Mouse (Mus musculus) adrenal gland, adult 2 months (tissue): ENCODE measurements at regions not wholly inside any gene's neighbourhood (a gene's known extent, or its start where the extent isn't known, plus 50 kb on each side); places are given as distances from the start of the nearest gene placed in this dataset.

Source experiments
- DNase-seq: peaks from one replicate; pipeline ENCODE4 v3.0.0; 2021

DNA sequence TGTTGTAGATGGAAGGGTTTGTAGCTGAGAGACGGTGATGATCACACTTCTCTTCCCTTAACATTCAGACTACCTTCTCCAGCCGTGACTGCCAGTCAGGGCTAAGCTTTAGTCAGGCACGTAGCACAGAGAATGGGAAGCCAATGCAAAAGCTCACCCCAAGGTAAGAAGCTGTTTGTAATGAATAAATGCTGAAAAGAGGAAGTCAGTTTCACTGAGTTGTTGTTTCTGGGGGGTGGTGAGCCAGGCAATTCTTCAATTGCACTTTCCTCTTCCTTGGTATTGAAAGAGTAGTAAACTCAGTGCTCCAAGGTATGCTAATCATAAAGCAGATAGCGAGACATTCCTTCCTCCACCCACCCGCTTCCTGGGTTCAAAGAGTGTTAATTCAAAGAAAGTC is 269.2 kb upstream of the Dab2 start:
- no peak for DNase-seq

DNA sequence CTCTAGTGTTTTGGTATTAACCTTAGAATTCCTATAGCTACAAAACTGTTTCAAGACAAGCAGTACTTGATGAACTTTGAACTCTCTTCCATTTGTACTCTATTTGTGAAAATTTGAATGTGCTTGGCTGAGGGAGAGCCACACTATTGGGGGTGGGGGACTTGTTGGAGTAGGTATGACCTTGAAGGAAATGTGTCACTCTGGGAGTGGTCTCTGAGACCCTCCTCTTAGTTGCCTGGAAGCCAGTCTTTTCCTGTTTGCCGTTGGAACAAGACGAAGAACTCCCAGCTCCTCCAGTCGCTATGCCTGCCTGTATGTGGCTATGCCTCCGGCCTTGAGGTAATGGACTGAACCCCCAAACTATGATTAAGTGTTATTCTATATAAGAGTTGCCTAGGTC is 265.4 kb upstream of the Dab2 start:
- DNase-seq: no peak

DNA sequence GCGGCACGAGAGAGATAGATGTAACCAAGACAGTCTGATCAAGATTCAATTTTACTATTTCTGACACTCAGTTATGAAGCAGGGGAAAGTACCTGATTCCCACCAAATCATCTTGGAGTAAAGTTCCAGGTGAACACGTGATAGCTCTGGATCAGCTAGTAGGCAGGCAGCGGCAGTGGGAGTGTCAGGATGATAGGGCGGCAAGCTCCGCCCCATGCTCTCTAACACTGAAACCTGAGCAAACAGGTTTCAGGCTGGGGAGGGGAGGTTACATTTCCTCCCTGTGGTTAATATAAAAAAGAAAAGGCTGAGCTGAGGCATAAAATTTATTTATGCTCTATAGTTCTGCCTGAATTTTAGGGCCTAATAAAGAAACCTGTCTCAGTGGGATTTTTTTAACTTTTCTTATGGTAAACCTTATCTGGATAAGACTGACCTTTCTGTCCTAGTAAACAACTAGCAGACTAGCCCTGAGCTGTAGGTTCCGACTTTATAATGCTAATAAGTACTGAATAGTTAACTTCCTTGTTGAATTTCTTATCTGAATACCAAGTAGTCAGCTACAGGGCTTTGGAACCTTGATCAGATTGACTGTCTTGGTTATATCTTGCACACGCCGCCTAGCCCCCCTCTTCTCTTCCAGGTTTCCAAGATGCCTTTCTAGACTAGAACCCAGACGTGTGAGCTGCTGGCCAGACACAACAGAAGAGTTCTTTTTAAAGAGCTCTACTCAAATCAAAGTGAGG is 254.9 kb upstream of the Dab2 start:
- no peak for DNase-seq

DNA sequence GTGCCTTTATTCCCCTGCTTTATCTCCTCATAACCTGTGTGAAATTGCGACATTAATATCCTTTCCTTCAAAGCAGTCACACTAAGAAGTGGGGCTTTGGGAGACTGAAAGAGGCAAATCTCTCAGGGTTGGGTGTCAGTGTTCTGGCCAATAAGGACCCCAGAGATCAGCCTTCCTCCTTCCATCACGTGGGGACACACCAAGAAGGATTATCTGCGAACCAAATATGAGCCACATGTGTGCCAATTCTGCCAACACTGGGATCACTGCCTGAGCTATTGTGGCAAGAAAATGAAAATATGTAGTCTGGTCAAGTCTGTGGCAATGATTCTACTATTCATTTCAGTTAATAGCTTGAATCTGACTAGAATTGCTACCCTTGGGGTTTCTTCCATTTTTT is 243.9 kb upstream of the Dab2 start:
- DNase-seq: no peak

DNA sequence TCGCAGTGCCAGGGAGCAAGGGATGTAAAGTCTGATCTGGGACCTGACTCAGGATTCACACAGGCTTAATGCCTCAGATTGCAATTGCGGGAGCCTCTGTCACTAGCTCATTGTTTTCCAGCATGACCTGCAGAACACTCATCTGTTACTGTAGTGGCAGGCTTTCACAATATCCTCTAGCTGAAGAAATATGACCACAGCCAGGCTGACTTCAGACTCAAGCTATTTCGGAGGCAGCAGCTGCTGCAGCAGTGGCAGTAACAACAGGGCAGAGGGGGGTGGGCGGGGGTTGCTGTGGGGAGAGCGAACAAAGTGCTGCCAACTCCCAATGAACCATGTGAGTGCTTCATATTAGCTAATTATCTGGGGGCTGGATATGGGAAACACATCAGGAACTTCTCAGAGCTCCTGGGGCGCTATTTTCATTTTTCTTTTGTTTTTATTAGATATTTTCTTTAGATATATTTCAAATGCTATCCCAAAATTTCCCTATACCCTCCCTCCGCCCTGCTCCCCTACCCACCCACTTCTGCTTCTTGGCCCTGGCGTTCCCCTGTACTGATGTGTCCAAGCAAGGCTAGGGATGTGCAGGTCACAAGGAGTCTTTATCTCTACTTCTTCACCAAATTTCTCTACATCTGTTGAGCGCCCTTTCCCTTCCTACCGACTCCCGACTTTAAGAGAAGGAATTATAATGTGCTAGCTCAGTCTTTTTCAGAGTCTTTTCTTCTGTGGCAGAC is 242.5 kb upstream of the Dab2 start:
- peak; percentile 12 for DNase-seq

DNA sequence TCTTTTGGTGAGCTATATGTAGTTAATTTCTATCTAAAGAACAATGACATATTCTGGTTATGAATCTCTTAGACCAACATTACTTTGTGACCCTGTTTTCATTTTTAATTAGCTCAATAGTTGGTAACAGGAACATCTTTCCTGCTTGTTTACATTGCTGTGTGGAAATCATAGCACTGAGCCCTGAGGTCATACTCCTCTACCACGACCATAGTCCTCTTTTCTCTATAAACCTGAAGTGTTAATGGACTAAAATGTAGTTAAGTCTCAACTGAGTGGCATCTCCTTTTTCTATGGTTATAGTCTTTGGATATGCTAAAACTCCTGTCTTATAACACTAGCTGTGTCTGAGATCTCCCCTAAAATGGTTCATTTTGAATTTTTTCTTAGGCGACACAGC is 240.2 kb upstream of the Dab2 start:
- no peak for DNase-seq

DNA sequence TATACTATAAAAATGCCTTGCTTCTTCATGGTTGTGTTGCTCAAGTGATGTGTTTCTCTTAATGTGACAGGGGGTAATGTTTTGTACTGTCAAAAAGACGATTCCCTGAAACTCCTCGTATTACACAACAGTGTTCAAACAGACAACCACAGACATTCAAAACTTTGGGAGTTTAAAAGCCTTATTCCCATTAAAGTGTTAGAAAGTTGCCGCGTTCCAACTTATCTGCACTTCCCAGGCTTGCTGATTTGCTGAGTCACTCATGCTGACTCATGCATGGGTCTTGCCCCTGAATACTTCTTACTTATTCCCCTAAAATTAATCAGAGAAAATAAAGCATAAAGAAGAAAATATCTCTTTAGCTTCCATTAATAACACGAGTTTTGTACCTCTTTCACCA is 239.8 kb upstream of the Dab2 start:
- peak; percentile 13 for DNase-seq

DNA sequence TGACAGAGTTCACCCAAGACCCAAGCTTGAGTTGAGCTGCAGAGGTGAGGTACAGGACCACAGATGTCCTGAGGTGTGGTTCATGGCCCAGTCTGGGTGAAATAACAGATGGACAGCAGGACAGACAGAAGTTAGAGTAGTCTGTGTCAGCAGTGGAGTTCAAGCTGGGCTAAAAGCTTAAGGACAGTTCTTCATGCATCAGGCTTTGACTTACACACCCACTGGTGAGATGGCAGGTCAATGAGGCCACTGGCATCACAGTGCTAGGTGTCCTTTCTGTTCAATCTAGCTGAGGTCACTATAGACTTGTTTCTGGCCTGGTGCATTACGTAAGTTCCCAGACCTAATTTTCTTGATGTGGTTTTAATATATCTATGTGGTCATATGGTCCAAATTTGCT is 238.9 kb upstream of the Dab2 start:
- DNase-seq: no peak

DNA sequence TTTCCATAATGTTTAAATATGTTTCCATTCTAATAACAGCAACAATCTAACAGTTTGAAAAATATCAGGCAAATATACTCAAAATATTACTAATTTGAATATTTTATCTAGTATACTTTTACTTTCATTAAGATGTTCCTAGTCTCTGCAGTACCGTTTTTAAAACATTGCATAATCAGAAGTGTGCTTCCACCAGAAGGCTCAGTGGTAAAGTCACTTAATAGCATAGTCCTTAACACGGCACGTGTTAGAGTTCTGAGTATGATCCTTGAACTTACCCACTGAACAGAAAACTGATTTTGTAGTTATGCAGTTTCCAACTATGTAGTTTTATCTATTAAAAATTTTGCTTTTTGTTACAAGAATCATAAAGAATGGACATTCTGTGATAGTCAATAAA is 234.5 kb upstream of the Dab2 start:
- no peak for DNase-seq

DNA sequence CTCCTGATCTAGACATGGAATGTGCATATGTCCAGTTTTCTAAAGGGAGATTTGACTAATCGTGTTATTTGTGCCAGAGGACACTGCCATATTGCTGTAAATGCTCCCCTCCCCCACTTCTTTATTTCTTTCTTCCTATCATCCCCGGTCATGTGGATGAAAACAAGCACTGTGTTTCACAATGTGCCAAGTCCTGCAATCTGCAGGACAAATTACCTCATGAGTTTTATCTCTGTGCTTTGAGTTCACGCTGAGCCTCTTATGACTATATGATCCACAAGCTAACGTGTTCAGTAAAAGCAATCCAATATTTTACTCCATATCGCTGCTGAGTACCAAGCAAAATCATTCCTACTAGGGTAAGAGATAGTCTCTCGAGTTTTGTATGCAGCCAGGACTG is 232.2 kb upstream of the Dab2 start:
- no peak for DNase-seq

DNA sequence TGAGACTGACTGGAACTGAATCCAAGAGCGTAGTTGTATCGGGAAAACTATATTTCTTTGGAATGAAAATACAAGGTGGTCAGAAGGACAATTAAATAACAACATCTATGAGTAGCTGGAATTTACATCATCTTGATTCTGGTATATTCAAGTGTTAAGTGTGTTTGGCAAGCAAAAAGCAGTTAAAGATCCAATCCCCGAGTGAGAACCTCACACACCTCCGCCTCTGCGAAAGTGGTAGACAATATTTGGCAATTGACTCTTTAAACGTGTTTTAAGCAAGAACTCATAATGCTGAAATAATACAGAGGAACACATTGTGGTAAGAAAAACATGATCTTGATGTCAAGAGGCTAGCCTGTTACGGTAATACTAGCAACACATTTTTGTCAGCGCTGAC is 231.2 kb upstream of the Dab2 start:
- no peak for DNase-seq

DNA sequence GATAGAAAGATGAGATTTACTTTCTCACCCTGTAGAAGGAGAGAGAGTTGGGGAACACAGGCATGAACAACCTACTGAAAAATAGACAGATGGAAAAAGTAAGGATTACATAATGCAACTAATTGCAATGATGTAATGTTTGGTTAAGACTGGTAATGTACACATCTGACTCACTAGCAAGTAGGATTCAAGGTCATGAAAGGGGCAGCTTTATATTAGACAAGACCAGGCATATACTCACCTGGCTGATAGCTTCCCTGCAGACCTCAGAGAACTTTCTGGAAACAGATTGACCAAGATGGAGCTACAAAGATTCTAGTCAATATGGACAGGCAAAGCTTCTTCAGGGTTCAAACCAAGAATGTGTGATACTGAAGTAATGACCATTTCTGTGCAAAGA is 227.7 kb upstream of the Dab2 start:
- DNase-seq: no peak

DNA sequence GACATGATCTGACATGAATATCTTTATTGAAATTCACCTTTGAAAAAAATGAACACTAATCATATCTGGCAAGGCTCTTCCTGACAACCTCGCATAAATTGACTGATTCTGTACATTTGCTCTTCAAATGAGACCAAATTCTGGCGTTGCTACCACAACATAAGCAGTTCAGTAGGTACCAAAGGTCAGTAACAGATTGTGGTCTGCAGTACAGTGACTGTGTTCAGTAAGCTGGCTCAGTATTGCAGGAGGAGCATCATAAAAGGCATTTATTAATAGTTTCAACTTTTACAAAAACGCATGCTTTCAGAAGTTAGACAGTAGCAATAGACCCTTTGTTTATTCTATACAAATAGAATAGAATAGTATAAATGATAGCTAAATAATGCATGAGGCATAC is 226.7 kb upstream of the Dab2 start:
- DNase-seq: no peak

DNA sequence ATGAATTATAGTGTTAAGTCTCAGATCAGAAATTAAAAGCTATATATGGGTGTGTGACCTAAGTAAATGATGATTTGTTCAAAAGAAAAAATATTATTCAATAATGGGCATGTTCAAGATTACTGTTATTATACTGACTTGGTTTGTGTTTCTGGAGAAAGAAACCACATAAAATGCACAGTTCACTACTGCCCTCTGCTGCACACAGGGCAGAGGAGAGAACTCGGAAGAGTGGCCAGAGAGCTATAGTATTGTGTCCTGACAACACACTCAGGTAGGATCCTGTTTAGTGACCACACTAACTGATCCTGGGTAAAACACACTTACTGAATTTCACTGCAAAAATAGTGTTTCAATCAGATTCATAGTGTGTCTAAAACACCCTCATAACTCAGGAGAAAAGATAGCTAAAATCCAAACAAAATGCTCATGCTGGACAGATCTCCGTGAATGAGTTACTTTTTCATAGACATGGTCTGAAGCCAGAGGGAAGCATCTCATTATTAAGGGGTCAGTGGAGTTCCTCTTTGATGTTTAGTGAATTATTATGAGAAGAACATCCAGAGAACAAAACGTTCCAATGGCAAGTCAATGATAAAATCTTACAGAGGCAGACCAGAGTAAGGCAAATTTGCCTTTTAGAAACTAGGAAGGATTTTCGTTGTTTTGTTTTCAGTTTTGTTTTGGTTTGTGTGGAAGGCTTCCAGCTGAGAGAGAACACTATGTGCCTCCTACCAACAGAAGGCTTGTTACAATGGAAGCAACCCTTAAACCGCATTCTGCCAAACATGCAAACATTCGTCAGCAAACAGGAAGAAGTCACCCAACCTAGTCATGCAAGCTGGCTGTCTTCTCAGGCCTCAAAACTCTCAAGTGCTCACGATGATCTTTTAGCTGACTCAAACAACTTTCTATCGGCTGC is 218.6 kb upstream of the Dab2 start:
- DNase-seq: peak; percentile 16

DNA sequence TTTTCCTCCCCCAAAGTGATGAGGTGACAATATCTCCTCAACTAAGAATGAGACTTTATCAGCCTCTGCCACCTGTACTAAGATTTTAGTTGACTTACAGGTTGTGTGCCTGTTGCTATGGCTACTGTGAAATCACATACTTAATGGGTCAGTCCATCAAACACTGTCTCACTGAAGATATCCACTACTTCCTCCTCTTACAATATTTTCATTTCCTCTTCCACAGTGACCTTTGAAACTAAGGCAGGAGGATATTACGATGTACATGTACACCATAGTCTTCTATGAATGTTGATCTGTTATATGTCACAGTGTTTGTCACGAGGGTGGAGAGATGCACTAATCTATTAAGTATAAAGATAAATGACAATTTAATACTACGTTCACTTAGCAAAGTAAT is 212.4 kb upstream of the Dab2 start:
- no peak for DNase-seq

DNA sequence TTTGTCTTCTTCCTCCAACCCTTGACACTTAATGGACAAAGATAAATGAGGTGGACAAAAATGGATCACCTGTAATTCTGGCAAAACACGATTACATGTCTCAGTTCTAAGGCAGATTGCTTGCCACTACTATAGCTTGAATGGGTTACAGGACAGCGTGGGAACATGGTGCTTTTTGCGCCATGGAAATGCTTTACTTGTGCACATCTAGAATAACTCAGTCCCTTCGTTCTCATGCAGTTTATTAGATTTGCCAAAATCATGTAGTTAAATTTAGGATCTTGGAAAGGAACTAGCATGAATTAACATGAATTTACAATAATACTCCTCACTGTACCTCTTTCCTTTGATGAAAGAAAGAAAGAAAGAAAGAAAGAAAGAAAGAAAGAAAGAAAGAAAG is 211.1 kb upstream of the Dab2 start:
- DNase-seq: no peak

DNA sequence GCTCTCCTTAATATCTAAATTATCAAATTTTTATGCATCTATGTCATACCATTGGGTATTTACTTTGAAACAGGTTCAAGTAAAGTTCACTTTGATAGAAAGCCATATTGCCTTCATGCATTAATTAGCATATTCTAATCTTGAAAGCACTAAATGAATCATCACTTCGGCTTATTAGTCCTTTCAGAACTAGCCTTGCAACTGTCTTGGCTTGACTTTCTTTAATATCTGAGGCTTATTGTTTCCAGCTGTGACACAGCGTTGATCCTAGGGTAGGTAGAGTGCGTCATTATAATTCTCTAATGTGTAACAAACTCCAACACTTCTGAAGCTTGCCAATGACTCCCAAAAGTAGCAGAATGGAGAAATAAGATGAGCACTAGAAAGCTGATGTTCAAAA is 169.9 kb upstream of the Dab2 start:
- no peak for DNase-seq

DNA sequence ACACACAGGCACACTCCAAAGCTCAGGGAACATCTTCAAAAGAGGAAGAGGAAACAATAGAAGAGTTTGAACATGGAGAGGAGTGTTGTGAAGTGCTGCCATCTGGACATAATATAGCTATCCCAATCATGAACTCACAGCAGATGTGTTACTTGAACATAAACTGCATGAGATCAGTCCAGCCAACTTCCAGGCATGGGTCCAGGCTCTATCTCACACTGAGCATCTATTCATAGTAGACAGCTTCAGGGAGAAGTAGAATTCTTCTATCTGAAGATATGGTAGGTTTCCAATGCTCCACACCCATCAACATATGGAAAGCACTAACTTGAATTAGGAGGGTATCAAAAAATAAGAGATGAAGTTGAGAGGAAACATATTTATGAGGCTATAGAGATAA is 167.4 kb upstream of the Dab2 start:
- DNase-seq: no peak

DNA sequence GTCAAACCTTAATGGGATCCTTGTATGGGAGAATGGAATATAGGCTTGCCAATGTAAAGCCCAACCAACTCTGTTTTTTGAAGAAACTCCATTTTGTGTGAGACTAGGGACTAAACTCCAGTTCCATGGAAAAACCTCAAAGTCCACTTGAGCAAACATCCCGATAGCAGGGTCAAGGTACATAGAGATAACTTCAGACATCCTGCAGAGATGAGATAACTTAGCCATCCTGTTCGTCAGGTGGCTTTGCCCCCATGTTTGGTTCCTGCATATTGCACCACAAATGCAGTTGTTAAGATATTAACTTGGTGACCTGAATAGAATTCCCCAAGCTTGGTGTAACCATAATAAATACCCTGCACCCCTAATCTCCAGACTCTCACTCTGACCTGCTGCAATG is 154.5 kb upstream of the Dab2 start:
- DNase-seq: no peak

DNA sequence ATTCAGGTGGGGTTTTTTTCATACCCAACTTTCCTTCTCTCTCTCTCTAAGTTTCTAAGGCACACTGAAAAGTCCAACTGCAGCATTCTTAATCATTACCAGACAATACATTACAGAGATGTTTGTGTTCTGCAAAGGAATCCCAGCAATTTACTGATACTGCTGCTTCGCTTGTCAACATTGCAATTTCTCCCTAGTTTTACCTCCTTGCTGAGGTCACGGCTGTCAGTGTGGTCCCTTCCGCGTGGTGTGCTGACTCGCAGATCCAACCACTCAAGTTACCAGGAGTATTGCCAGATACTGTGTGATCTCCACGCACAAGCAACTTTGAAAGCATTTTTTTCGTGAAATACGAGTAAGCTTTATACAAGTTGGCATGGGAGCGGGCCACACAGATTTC is 144.9 kb upstream of the Dab2 start:
- DNase-seq: no peak

DNA sequence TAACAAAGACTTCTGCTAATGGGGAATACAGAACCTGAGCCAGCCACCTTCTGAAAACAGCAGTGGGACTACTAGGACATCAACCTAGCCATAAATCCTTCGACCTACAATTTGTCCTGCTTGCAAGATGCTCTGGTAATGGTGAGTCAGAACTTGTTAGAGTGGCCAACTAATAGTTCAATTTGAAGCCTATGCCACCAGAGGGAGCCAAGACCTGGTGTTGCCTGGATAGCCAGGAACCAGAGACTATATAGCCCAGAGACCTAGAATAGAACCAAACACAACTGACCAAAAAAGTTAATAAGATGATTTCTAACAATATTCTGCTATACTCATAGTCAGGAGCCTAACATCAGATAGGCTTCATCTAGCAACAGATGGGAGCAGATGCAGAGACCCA is 119.3 kb upstream of the Dab2 start:
- peak; percentile 35 for DNase-seq

DNA sequence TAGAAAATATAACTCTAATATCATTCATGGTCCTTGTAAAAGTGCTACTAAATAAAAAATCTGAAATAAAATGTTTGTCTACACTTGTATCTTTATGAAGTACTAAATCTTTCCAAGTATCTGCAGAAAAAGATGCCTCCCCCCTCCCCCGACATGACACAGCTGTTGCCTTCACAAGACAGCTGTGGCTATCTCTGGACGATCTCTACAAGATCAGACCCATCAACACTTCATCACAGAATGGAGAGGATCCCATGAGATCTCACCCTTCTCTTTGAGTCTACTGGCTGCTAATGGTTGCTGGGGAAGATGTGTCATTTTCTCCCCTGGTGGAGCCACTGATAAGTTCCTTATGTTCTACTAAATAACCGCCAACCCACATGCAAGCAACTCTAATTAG is 116.0 kb upstream of the Dab2 start:
- DNase-seq: no peak

DNA sequence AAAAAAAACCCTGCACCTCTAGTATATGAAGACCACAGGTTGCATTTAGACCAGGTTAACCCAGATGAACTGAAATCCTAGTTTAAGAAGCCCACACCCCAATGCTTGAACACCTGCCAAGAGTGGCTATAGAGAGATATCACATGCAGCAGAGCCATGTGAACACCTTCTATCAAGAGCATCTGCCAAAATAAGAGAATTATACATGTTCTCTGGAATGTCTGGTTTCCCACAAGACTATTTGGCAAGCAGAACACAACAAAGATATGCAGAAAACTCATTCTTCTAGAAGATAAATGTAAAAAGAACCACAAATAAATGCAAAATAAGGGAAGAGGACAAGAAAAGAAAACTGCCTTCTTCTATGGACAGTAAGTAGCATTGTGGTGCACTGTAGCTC is 107.7 kb upstream of the Dab2 start:
- no peak for DNase-seq
